Mouse (Mus musculus) heart, adult 18-20 months (tissue): Measurements from ENCODE around the gene Pold3. TPM values are rescaled to one million over a fixed set of nuclear protein-coding genes. Genes with fewer than 3 reads are reported as not detected.
A peak's percentile ranks its signal among the peaks of the same experiment; 100 is the strongest.
"Not testable (repeated sequence)": the region's sequence is repeated elsewhere in the genome, so short reads cannot be mapped to it uniquely, and the experiment has no call there.

Experiments
- DNase-seq, 2 experiments: peaks; one replicate each; pipeline ENCODE4 v3.0.0; 2021 to 2022; ENCODE audit warnings: mixed read lengths in 1 of 2
- total RNA-seq, 2 experiments: library from RNA; stranded (reverse); gene quantifications; 2 replicates each; pipeline ENCODE4 v1.2.3; 2021

The Pold3 gene
- total RNA-seq, 2 experiments from 2014 or later, result 6.6 to 10.7 TPM

DNA sequence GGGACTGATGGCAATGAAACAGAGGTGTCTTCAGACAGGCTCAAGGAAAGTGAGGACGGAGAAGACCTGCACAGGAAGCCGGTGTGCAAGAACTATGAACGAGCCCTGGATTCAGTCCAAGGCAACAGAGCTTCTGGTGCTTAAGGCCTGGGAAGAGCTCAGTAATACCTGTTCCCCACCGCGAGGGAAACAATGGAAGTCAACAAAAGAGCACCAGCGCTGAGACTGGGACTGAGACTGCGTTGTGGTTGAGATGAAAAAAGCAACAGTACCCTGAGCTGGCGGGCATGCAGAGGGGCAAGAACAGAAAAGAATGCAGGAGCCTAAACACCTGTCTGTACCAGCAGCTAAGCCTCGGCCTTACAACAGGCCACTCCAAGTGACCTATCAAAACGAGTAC is 9.9 kb downstream of the Pold3 start:
- DNase-seq, result no peak

- DNase-seq, result peak in 1 of 2 experiments; percentile 46
Measured at GRCm38 (mm10) chr7:100108341-100108740, 13.0 kb downstream of the Pold3 start.

GRCm38 (mm10) chr7:100104677-100105076 is 16.7 kb downstream of the Pold3 start:
- DNase-seq, result no peak

- DNase-seq, result no peak
Measured at GRCm38 (mm10) chr7:100100031-100100595, 21.3 kb downstream of the Pold3 start.

DNA sequence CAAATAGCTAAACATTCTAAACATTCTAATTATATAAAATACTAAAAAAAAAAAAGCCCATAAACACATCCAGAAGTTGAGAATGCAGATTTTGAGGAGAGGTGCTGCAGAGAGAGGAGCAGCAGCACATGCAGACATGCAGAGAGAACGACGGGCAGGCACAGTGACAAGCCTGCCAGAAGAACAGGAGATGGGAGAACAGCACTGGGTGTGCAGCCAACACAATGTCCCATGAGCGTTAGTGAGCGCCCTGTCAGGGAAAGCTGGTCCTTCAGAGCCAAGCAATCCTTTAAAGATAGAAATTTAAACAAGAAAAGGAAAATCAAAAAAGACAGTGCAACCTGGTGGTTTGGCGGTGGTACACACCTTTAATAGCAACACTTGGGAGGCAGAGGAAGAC is 34.5 kb downstream of the Pold3 start:
- DNase-seq, result peak in 1 of 2 experiments; percentile 22

DNA sequence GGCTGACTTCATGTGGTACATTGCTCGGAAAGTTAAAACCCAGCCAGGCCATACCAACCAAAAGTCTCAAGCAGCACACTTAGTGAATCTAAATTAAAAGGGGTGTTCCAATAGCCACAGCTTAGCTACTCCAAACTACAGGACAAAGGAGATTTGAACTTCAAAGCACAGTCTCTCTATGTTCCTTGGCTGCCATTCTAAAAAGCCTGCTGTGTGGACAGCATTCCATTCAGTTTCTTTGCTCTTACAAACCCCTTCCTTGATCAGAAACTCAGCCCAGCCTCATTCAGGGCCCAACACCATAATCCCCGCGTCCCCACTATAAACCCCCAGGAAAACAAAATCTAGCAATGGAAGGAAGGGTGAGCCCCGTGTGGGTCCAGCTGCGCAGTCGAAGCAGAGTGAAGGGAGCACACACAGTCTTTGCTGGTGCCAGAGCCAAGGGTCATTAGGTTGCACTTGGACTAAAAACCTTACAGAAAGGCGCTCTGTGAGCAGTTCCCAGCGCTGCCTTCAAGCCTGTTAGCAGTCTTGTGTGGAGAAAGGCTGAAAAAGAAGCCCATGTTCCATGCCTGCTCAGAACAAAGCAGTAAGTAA is 35.1 kb downstream of the Pold3 start:
- no peak for DNase-seq

- DNase-seq, result no peak
Measured at GRCm38 (mm10) chr7:100083812-100084211, 37.6 kb downstream of the Pold3 start.

- DNase-seq, result no peak
Measured at GRCm38 (mm10) chr7:100082836-100083235, 38.5 kb downstream of the Pold3 start.

GRCm38 (mm10) chr7:100080087-100080781 is 41.1 kb downstream of the Pold3 start:
- DNase-seq, result no peak

DNA sequence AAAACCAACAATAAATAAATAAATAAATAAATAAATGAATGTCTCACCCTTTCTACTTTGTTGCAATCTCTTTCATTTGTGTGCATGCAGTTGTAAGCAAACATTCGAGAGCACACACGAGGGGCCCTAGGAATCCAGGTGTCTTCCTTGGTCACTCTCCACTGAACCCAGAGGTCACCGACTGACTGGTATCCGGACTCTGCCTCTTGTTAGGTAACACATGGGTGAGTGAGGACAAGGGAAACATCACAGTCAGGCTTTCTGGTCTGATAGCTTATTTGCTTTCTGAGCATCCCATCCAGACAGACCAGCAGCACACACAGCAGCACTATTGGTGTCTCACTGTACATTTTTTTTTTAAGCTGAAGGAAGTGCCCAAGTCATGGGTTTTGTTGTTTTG is 44.3 kb downstream of the Pold3 start:
- DNase-seq, result no peak

DNA sequence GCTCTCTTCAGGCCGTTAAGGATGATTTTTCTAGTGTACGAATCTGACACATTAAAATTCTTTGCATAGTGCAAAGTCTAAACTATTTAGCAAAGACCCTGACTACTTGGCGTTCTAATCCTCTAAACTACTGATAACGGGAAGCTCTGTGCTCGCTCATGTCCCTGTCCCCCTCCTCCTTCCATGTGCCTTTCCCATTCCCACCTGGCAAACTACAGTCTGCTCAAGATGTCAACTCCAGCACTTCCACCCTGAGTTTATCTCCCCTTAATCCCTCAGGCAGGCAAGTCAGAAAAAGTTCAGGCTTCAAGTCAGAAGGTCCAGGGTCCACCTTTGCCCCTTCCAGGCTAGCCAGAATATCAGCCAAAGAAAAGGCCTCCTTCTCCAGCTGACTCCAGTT is 45.1 kb downstream of the Pold3 start:
- no peak for DNase-seq

GRCm38 (mm10) chr7:100073959-100074358 is 47.4 kb downstream of the Pold3 start:
- DNase-seq, result peak; percentile 49 to 72

GRCm38 (mm10) chr7:100052991-100053390 is 68.4 kb downstream of the Pold3 start:
- DNase-seq, result not testable (repeated sequence)

DNA sequence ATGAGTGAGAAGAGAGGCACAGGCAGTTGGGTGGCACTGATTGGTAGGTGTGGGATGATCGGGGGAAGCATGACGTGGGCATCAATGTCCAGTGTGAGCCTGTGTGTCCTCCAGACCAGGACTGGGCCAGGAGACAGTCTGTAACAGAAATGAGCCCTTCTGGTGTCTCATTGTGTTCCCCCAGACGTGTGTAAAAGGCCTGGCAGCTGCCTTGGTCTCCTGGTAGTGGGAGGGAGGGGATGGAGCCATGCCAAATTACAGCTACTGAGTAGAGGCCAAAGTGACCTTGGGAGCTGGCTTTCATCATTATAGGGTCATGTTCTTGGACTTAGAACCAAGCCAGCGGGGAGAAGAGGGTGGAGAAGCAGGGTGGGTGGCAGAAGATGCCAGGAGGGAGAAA is 69.5 kb downstream of the Pold3 start:
- peak in 1 of 2 experiments; percentile 9 for DNase-seq

DNA sequence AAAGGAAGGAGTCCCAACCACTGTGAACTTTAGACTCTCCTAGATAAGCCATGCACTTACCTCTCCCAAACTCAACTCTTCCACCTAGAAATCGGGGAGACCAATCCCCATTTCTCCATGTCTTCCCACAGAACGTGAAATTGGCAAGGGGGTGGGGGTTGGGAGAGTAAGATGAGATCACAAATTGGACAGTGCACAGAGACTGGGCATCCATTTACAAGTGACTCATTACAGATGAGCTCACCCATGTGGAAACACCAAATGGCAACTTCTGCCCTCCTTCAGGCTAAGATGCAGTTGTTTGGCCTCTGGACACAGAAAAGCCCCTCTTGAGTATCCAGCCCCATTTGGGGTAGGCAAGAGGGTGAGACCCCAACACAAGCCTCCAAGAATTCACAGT is 74.9 kb downstream of the Pold3 start:
- no peak for DNase-seq

DNA sequence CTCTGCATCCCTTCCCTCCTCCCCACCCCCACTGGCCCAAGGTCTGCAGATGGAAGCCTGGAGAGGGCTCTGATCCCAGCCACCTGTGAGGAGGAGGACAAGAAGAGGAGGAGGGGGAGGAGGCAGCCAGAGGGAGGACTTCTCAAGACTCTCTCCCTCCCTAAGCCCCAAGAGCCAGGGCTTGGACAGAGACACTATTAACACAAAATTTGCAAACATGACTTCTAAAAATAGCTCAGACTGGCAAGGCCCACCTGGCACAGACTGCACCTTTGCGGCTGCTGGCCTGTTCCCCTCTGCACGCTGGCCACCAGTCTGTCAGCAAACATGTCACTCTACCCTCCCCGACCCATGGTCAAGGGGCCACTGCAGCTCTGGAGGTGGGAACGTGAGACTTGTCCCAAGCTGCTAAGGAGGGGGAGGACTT is 77.7 kb downstream of the Pold3 start:
- DNase-seq, result peak; percentile 21 to 43

- DNase-seq, result no peak
Measured at GRCm38 (mm10) chr7:100043096-100043495, 78.3 kb downstream of the Pold3 start.

- no peak for DNase-seq
Measured at GRCm38 (mm10) chr7:100042120-100042519, 79.2 kb downstream of the Pold3 start.

GRCm38 (mm10) chr7:100036495-100036894 is 84.9 kb downstream of the Pold3 start:
- DNase-seq, result no peak

- no peak for DNase-seq
Measured at GRCm38 (mm10) chr7:100036050-100036449, 85.3 kb downstream of the Pold3 start.

GRCm38 (mm10) chr7:100034815-100035463 is 86.4 kb downstream of the Pold3 start:
- DNase-seq, result no peak

DNA sequence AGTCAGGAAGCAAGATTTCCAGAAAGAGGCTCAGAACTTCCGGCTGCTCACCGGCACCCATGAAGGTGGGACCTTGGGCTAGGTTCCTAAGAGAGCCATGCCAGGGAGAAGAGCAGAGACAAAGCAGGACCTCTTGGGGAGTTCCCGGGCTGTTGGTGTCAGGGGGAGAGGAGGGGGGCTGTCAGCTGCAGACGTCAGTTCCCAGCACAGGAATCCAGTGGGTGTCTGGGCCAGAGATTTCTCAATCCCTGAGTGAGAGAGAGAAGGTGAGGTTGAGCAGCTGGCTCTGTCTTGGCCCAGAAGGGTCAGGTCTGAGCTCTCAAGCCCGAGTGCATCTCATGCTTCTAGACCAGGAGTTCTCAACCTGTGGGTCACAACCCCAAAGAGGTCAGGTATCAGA is 87.7 kb downstream of the Pold3 start:
- peak in 1 of 2 experiments; percentile 9 for DNase-seq
